Mouse (Mus musculus): ENCODE data around the gene Abhd16b.

The Abhd16b gene

GRCm38 (mm10) chr2:181493156-181493927 lies at the start of gene Abhd16b:
TSS of gene Abhd16b (plus strand) at chr2:181493206.
- DNase-seq = no peak

GRCm38 (mm10) chr2:181452181-181452580 lies 40.8 kb upstream of the Abhd16b start:
- no peak for DNase-seq

DNA sequence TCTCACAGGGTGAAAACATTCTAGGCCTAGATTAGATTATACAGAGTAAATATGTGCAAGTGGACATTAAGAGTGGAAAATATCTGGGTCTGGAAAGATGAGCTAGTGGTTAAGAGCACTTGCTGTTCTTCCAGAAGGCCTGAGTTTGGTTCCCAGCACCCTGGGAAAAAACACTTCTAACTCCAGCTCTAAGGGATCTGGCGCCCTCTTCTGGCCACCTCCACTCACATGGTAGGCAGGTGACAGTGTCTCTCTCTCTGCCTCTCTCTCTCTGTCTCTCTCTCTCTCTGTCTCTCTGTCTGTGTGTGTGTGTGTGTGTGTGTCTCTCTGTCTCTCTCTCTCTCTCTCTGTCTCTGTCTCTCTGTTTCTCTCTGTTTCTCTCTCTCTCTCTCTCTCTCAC lies 39.7 kb upstream of the Abhd16b start:
- DNase-seq = peak; percentile 52

- no peak for DNase-seq
Measured at GRCm38 (mm10) chr2:181455899-181456298, 37.1 kb upstream of the Abhd16b start.

DNA sequence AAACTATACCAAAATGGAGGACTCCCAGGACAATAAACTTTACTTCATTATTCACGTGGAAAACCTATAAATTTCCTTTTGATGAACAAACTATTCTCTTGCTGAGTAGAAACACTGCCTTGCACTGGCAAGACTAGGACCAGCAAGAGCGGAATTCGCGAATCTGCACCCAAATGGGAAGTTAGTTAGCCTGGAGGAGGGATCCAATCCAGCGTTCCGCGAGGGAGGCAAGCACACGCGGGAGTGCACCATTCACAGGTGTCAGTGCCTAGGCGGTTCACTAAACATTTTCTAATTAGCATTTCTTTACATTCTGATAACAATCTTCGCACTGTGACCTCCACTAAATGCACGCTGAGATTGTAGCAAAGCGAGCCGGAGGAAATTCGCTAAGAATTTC lies 35.2 kb upstream of the Abhd16b start:
- no peak for DNase-seq

GRCm38 (mm10) chr2:181458411-181459152 lies 34.4 kb upstream of the Abhd16b start:
- DNase-seq = peak; percentile 60

DNA sequence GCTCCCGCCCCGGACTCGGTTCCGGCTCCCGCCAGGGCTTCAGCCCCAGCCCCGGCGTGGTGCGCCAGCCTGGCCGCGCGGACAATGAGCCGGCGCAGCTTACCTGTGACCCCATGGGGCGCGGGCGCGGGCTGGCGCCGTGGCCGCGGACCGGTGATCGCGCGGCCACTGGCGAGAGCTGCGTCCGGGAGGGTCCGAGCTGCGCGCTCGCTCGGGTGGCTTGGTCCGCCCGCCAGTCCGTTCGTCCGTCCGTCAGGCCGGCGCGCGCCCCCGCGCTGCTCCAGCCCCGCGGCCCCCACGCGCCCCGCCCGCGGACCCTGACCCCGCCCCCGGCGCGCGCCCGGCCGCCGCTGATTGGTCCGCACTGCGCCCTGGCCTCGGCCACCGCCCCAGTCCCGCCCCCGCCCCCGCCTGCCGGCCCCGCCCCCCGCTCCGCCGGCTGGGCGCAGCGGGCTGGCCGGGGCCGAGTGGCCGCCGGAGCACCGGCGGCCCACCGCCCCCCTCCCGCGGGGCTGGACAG lies 33.8 kb upstream of the Abhd16b start, which contains the start of gene Zbtb46:
Zbtb46 (minus strand) TSS at position 274 of the 520 bp plus-strand sequence.
- DNase-seq = peak; percentile 94

DNA sequence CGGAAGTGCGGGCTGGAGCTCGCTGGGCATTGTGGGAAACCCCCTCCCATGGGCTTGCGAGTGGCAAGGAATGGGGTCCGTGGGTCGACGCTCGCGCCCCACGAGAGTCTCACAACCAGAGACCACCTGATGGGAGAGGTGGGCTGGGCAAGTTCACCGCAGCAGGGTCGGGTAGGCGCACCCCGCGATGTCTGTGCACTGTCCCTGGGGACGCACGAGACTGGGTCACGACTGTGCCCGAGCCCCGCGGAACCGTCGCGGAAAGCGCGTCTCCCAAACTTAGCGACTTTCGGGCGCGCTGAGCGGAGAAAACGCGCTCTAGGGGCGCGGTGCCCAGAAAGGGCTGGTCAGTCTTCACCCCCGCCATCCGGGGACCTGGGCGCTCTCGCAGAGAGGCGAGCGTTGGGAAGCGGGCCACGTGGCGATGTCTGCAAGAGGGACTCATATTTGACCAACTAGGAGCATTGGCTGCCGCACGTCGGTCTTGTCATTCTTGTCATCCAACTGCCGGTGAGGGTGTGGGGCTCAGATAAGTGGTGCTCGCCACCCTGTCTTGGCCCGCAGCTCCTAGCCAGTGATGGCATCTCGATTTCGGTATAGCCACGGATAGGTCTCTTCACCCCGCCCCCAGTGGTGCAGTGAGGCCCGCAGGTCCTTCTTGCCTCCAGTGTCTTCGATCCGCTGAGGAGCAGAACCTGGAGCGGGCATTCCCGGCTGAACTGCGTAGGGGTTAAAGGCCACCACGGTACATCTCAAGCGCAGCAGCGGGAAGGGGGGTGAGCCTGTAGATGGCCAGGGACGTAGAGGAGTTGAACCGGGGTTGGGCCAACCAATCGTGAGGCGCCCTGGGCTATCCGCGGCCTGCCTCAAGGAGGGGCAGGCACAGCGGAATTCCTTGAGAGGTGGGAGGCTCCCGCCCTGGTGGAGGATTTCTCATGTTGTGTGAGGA lies 33.1 kb upstream of the Abhd16b start:
- peak; percentile 92 for DNase-seq

DNA sequence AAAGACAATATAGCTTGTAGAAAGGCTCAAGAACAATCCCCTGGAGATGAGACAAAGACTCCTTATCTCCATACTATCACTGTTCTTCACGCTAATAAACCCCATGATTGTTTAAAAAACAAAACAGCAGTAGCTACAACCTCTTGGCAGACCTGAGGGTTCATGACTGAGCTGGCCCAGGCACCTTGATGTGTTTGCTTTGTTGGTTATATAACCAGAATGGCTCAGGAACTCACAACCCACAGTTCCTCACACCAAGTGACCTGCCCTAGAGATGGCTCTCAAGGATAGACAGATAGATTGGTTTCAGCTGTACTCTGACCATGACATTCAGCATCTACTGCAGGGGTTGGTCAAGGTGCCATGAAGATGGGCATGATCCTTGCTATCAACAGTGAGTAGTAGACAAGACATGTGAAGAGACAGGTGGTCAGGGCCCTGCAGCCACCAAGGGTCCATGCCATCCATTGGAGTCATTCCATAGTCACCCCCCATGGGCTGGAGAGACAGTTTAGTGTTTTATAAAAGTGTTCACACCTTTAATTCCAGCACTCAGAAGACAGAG lies 31.4 kb upstream of the Abhd16b start:
- DNase-seq = no peak

DNA sequence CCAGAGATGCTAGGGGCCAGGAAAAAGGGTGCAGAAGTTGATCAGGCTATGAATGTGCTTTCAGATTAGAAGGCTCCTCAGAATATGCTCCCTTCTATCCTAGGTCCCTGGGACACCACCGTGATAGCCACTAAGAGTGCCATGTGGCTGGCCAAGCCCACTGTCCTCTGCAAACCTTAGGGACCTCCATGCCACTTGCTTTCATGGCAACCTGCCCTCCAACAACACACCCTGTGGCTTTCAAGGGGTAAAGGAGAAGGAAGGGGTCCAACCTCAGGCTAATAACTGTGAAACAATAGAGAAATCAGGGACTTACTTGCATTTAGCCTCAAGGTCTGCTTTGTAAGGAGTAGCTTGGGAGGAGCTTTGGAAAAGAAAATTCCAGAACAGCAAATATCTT lies 30.4 kb upstream of the Abhd16b start:
- DNase-seq = no peak

- DNase-seq = peak; percentile 71
Measured at GRCm38 (mm10) chr2:181463008-181463738, 29.8 kb upstream of the Abhd16b start.

DNA sequence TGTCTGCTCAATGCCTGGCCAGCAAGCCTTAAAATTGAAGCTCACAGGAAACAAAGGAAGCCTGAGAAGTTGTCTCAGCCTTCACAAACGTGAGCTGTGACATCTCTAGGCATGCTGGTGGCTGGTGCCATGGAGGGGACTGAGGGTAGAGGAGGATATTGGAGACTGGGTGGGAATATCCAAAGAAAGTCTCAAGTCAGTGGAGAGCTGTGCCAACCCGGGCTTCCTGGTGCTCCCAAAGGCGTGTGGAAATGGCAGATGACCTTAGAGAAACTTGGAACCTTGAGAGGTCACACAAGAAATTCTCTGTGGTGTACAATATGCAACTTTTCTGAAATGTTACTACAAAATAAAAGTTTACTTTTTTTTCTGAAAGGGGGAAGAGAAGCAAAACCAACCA lies 27.6 kb upstream of the Abhd16b start:
- DNase-seq = no peak

DNA sequence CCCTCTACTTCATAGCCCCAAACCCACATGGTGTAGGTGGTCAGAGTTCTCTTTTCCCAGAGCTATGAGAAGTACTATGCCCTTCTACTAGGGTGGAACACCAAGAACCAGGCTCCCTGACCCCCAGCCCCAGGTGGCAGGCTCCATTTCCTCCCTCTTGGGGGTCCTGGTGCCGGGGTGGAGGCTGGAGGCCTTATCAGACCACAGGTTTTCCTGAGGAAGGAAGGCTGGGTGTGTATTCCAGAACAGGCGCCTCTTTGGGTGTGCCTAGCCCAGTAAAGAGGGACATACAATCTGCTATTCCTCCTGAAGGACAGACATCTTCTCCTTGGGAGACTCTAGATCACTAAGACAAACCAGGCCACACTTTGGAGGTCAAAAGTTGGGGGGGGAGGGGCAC lies 22.7 kb upstream of the Abhd16b start:
- DNase-seq = no peak

DNA sequence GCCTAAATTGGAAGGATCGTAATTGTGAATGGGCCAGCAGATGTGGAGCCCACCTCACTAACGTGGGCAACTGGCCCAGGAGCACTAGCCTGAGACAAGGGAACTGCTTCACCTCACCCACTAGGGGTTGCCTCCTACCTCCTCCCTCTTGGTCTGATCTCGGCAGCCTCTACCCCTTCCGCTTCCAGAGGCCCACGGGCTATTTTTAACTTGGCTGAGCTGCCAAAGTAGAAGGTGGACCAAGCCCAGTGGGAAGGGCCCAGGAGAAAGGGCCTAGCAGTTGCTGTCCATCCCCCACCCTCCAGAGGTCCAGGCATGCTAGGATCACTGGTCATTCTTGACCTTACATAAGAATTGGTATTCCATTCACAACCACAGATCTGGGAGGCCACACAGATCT lies 21.8 kb upstream of the Abhd16b start:
- DNase-seq = peak; percentile 17

DNA sequence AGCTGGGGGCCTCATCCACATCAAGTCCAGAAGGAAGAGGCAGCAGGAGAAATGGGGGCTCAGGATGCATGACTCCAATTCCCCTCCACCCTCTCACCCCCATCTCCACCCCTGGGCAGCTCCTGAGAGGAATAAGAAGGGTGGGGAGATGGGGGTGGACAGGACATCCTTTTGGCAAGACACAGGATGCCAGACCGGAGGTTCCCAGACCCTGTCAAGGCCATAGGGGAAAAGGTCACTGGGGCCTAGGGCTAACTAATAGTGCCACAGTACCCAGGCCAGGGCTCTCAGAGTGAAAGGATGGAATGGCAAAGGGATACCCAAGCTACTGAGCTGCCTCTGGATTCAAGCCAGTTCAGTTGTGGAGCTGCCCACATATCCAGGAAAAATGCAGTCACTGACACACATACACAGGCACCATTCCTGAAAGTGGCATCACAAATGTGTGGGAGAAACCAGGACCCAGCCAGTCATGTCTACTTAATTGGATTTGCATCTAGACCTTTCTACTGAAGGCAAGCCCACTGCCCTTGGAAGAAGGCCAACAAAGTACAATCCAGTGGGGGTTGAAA lies 20.7 kb upstream of the Abhd16b start:
- no peak for DNase-seq

- DNase-seq = no peak
Measured at GRCm38 (mm10) chr2:181483120-181483519, 9.9 kb upstream of the Abhd16b start.

GRCm38 (mm10) chr2:181483562-181484318 lies 9.3 kb upstream of the Abhd16b start:
- DNase-seq = peak; percentile 18

DNA sequence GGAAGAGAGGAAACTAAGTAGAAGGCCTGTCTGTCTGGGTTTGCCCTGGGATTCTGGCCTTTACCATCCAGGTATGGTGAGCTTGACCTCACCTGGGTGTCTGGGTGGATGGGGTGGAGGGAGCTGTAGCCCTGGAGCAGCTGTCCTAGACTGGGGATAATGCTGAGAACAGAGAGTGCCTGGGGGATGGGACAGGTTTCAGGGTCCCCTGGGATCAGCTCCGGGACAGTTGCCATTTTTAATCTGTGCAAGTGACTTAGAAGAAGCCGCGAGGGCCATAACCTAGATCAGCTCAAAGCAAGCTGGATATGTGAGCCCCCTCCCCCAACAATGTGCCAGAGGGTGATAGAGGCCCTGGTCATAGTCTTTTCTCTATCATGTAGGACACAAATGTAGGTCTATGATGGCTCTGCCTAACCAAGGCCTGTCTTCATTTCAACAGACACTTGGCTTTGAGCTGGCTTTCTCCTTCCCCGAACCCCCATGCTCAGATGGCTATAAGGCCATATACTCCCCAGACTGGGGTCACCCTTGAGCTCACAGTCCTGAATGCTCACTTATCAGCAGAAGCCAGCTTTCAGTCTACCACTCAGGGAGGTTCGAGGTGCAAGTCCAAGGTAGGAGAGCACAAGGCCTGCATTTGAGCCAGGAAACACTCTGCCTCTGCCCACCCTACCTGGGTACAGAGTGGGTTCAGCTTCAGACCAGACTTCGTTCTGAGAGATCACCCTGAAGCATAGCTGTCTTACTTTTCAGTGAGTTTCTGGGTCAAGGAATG lies 8.4 kb upstream of the Abhd16b start:
- no peak for DNase-seq

- DNase-seq = no peak
Measured at GRCm38 (mm10) chr2:181485741-181486140, 7.3 kb upstream of the Abhd16b start.

Data from liver (tissue).